Mouse (Mus musculus): ENCODE measurements around the gene Zfyve26. TPM values are rescaled to one million over a fixed set of nuclear protein-coding genes. Genes with fewer than 3 reads are reported as not detected.

The Zfyve26 gene
- polyA plus RNA-seq, 2 experiments, result 16.8 to 29.7 TPM

GRCm38 (mm10) chr12:79248110-79248509, 48.0 kb downstream of the Zfyve26 start:
- no peak for TF ChIP-seq POLR2A (IDR thresholded peaks at IDR 0.05; ENCODE audit: borderline replicate concordance, extremely low read depth, insufficient read depth, insufficient read length)
- Histone ChIP-seq H3K27ac (replicated peaks; ENCODE audit: low read depth, low read length) (no peak overlapping the region), H3K27me3 (ENCODE audit: control insufficient read depth, insufficient read depth, low read length) (no peaks in the 10 kb centered on the region), H3K4me1 (ENCODE audit: control insufficient read depth, insufficient read depth, low read length) (no peaks in the 10 kb centered on the region), H3K9ac (ENCODE audit: low read depth, low read length, severe bottlenecking) (no peak overlapping the region), H3K36me3 (ENCODE audit: control insufficient read depth, insufficient read depth, low read length) (peaks cover 81% of the 10 kb centered on the region), H3K9me3 (ENCODE audit: control insufficient read depth, low read length) (no peaks in the 10 kb centered on the region), H3K4me3 (replicated peaks; ENCODE audit: low read length) (no peak overlapping the region), H3K4me2 (replicated peaks; ENCODE audit: low read depth, low read length, severe bottlenecking) (no peak overlapping the region)
- WGBS, result 84% methylated on average over 3 of the region's 3 CpGs
- ATAC-seq (ENCODE audit: low FRiP score, low read depth) (no peak), DNase-seq (ENCODE audit: low spot score) (no peak)

- H3K4me3 ChIP-seq (replicated peaks; ENCODE audit: low read length), result no peak overlapping the region
- H3K9ac ChIP-seq (ENCODE audit: low read depth, low read length, severe bottlenecking), result no peak overlapping the region
- ATAC-seq (ENCODE audit: low FRiP score, low read depth), result no peak
- no peaks in the 10 kb centered on the region for H3K9me3 ChIP-seq (ENCODE audit: control insufficient read depth, low read length)
- H3K4me2 ChIP-seq (replicated peaks; ENCODE audit: low read depth, low read length, severe bottlenecking), result no peak overlapping the region
- no peak for DNase-seq (ENCODE audit: low spot score)
- H3K36me3 ChIP-seq (ENCODE audit: control insufficient read depth, insufficient read depth, low read length), result peaks cover 87% of the 10 kb centered on the region
- no peak for TF ChIP-seq POLR2A (IDR thresholded peaks at IDR 0.05; ENCODE audit: borderline replicate concordance, extremely low read depth, insufficient read depth, insufficient read length)
- no peak overlapping the region for H3K27ac ChIP-seq (replicated peaks; ENCODE audit: low read depth, low read length)
- H3K27me3 ChIP-seq (ENCODE audit: control insufficient read depth, insufficient read depth, low read length), result no peaks in the 10 kb centered on the region
- H3K4me1 ChIP-seq (ENCODE audit: control insufficient read depth, insufficient read depth, low read length), result no peaks in the 10 kb centered on the region
- WGBS, result 89% methylated on average over 6 of the region's 6 CpGs
Observed at GRCm38 (mm10) chr12:79242921-79243320, 53.2 kb downstream of the Zfyve26 start.

- DNase-seq (ENCODE audit: low spot score) (no peak), ATAC-seq (ENCODE audit: low FRiP score, low read depth) (no peak)
- H3K36me3 ChIP-seq (ENCODE audit: control insufficient read depth, insufficient read depth, low read length), result peaks cover 87% of the 10 kb centered on the region
- no peak overlapping the region for H3K27ac ChIP-seq (replicated peaks; ENCODE audit: low read depth, low read length)
- H3K4me1 ChIP-seq (ENCODE audit: control insufficient read depth, insufficient read depth, low read length), result no peaks in the 10 kb centered on the region
- H3K27me3 ChIP-seq (ENCODE audit: control insufficient read depth, insufficient read depth, low read length), result no peaks in the 10 kb centered on the region
- H3K9me3 ChIP-seq (ENCODE audit: control insufficient read depth, low read length), result no peaks in the 10 kb centered on the region
- WGBS, result 98% methylated on average over 2 of the region's 2 CpGs
- H3K4me3 ChIP-seq (replicated peaks; ENCODE audit: low read length), result no peak overlapping the region
- no peak overlapping the region for H3K9ac ChIP-seq (ENCODE audit: low read depth, low read length, severe bottlenecking)
- no peak for TF ChIP-seq POLR2A (IDR thresholded peaks at IDR 0.05; ENCODE audit: borderline replicate concordance, extremely low read depth, insufficient read depth, insufficient read length)
- H3K4me2 ChIP-seq (replicated peaks; ENCODE audit: low read depth, low read length, severe bottlenecking), result no peak overlapping the region
Observed at GRCm38 (mm10) chr12:79241985-79242384, 54.1 kb downstream of the Zfyve26 start.

DNA sequence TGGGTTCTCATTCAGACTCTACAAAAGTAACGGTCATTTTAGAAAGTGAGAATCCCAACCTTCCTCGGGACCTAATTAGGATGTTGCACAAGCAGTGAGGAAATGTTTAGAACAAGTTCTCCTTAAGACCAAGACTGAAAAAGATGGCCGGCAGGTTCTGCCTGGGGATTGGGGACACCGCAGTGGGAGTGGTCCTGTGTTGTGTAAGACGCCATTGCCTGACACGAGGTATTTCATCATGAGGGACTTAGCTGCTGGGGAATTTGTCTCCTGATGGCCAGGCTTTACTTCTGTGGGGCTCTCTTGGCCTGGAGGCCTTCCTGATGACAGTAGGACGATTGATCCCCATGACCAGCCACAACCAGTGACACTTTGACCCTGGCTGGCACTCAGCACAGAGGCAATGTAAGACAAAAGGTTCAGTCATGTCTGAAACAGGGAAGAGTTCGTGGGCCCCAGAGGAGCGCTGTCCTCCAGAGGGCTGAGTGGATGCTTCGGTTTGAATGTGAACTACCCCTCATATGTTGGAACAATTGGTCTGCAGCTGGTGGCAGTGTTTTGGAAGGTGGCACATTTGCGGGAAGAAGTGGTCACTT, 60.5 kb downstream of the Zfyve26 start:
- TF ChIP-seq POLR2A (IDR thresholded peaks at IDR 0.05; ENCODE audit: borderline replicate concordance, extremely low read depth, insufficient read depth, insufficient read length), result no peak
- DNase-seq (ENCODE audit: low spot score), result no peak
- no peak for ATAC-seq (ENCODE audit: low FRiP score, low read depth)
- Histone ChIP-seq H3K4me1 (ENCODE audit: control insufficient read depth, insufficient read depth, low read length) (no peaks in the 10 kb centered on the region), H3K9me3 (ENCODE audit: control insufficient read depth, low read length) (no peaks in the 10 kb centered on the region), H3K27ac (replicated peaks; ENCODE audit: low read depth, low read length) (no peak overlapping the region), H3K27me3 (ENCODE audit: control insufficient read depth, insufficient read depth, low read length) (no peaks in the 10 kb centered on the region), H3K4me2 (replicated peaks; ENCODE audit: low read depth, low read length, severe bottlenecking) (no peak overlapping the region), H3K36me3 (ENCODE audit: control insufficient read depth, insufficient read depth, low read length) (peaks cover 72% of the 10 kb centered on the region), H3K4me3 (replicated peaks; ENCODE audit: low read length) (no peak overlapping the region), H3K9ac (ENCODE audit: low read depth, low read length, severe bottlenecking) (no peak overlapping the region)
- WGBS, result 85% methylated on average over 11 of the region's 11 CpGs

DNA sequence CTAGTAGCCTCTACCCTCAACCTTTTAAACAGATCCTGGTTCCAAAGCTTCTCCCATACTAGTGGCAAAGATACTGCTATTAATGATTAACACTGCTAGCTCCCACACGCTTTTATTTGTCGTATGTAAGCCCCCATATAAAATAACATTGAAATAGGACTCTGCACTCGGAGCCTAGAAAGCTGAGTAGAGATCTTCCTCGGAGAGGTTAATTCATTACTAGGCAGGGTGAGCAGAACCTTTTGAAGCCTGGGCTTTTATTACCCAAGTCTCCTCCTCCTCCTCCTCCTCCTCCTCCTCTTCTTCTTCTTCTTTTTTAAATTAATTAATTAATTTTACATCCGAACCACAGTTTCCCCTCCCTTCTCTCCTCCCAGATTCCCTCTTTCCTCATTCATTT, 78.6 kb downstream of the Zfyve26 start:
- Histone ChIP-seq H3K27ac (replicated peaks; ENCODE audit: low read depth, low read length) (no peak overlapping the region), H3K4me3 (replicated peaks; ENCODE audit: low read length) (no peak overlapping the region), H3K9ac (ENCODE audit: low read depth, low read length, severe bottlenecking) (no peak overlapping the region), H3K4me2 (replicated peaks; ENCODE audit: low read depth, low read length, severe bottlenecking) (no peak overlapping the region), H3K36me3 (ENCODE audit: control insufficient read depth, insufficient read depth, low read length) (no peaks in the 10 kb centered on the region), H3K9me3 (ENCODE audit: control insufficient read depth, low read length) (no peaks in the 10 kb centered on the region), H3K27me3 (ENCODE audit: control insufficient read depth, insufficient read depth, low read length) (no peaks in the 10 kb centered on the region), H3K4me1 (ENCODE audit: control insufficient read depth, insufficient read depth, low read length) (no peaks in the 10 kb centered on the region)
- TF ChIP-seq POLR2A (IDR thresholded peaks at IDR 0.05; ENCODE audit: borderline replicate concordance, extremely low read depth, insufficient read depth, insufficient read length), result no peak
- 47% methylated on average over 5 of the region's 5 CpGs for WGBS
- DNase-seq (ENCODE audit: low spot score), result no peak
- ATAC-seq (ENCODE audit: low FRiP score, low read depth), result no peak

- 82% methylated on average over 8 of the region's 8 CpGs for WGBS
Observed at GRCm38 (mm10) chr12:79211447-79211846, 84.7 kb downstream of the Zfyve26 start.

More at GRCm38 (mm10) chr12:79211447-79211846, 84.7 kb downstream of the Zfyve26 start:
- H3K9ac ChIP-seq (ENCODE audit: low read depth, low read length, severe bottlenecking), result no peak overlapping the region
- H3K27me3 ChIP-seq (ENCODE audit: control insufficient read depth, insufficient read depth, low read length), result no peaks in the 10 kb centered on the region
- H3K4me1 ChIP-seq (ENCODE audit: control insufficient read depth, insufficient read depth, low read length), result no peaks in the 10 kb centered on the region
- H3K4me2 ChIP-seq (replicated peaks; ENCODE audit: low read depth, low read length, severe bottlenecking), result no peak overlapping the region
- H3K4me3 ChIP-seq (replicated peaks; ENCODE audit: low read length), result no peak overlapping the region
- DNase-seq (ENCODE audit: low spot score) (no peak), ATAC-seq (ENCODE audit: low FRiP score, low read depth) (no peak)
- TF ChIP-seq POLR2A (IDR thresholded peaks at IDR 0.05; ENCODE audit: borderline replicate concordance, extremely low read depth, insufficient read depth, insufficient read length), result no peak
- H3K9me3 ChIP-seq (ENCODE audit: control insufficient read depth, low read length), result no peaks in the 10 kb centered on the region
- H3K27ac ChIP-seq (replicated peaks; ENCODE audit: low read depth, low read length), result no peak overlapping the region
- H3K36me3 ChIP-seq (ENCODE audit: control insufficient read depth, insufficient read depth, low read length), result no peaks in the 10 kb centered on the region

Measured in limb, embryonic 14.5 days (tissue).